Mouse (Mus musculus) gastrocnemius, adult 8-10 months (tissue): ENCODE measurements around the gene Mcu. TPM values are rescaled to one million over a fixed set of nuclear protein-coding genes. Genes with fewer than 3 reads are reported as not detected.

Source experiments
- DNase-seq, 2 experiments: peaks; one replicate each; pipeline ENCODE4 v3.0.0; 2022; ENCODE audit warnings: low spot score in 2 of 2
- total RNA-seq, 4 experiments: library from RNA; stranded (reverse); gene quantifications; 2 replicates each; pipeline ENCODE4 v1.2.4; 2022

Gene Mcu
- total RNA-seq, 4 experiments from 2014 or later = 37.1 to 42.2 (median 41.1) TPM

DNA sequence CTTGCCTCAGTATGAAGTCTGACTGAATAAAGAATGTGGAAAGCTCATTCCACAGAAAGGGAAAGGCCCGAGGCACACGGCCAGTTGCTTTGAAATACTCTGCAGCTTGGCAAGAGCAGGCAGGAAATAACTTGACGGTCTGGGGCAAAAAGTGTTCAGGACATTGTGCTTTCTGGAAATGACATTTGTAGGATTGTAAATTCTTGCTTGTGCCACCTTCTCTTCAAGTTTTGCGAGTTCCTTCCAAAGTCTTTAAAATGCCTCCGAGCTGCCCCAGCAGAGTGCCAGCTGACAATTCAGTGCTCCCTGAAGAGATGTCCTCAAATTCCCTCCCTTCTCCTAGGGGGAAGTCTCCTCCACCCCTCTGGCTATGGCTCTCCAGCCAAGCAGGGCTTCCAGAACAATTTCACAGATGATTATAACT lies 177.0 kb downstream of the Mcu start:
- DNase-seq = peak; percentile 39 to 51

DNA sequence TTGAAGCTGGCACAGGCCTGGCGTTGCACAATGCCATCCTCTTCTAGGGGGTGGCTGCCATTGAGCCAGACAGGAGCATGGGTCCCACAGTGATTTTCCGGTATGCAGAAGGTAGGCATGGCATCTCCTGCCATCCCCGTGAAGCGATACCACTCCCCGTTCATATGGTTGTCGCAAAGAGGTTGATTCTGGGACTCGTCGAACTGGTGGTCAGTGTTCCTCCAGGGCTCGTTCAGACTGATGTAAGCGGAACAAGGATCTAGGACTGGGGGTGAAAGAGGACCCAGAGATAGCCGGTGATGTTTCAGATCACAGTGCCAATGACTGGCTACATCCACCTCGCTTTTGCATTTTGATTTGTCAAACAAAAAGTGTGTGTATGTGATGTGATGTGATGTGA lies 177.8 kb downstream of the Mcu start:
- no peak for DNase-seq

DNA sequence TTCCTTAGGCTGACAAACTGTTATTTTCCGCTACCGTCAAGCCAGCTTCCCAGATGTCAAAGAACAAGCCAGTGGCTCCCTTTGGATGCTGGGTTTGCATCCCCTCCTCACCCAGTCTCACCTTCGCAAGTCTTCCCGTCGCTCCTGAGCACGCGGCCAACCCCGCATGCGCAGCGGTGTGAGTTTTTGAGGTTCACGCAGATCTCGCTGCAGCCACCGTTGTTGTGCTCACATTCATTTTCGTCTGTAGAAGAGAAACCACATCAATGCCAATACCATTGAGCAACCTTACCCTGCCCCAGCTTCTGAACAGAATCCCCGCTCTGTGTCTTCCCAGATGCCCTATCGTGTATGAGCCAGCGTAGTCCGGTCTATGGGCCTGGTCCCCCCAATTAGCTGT lies 180.7 kb downstream of the Mcu start:
- DNase-seq = no peak

DNA sequence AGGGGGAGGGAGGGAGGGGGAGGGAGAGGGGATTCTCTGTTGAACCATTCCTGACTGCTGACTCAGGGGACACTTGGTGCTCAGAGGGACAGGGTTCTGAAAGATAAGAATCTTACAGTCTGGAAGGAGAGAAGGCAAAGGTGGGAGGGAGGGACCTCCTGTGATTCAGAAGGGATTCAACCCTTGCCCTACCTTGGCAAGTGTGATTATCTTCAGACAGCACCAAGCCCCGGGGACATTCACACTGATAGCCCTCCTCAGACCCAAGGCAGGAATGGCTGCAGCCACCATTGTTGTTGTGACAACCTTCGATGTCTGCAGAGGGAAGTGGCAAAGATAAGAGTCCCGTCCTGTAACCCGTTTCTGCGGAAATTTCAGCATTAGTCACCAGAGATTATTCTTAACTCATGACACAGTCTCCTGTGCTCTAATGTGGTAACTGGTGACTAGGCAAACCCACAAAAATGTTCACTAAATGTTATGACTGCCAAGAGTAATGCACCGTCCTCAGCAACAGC lies 185.7 kb downstream of the Mcu start:
- no peak for DNase-seq

DNA sequence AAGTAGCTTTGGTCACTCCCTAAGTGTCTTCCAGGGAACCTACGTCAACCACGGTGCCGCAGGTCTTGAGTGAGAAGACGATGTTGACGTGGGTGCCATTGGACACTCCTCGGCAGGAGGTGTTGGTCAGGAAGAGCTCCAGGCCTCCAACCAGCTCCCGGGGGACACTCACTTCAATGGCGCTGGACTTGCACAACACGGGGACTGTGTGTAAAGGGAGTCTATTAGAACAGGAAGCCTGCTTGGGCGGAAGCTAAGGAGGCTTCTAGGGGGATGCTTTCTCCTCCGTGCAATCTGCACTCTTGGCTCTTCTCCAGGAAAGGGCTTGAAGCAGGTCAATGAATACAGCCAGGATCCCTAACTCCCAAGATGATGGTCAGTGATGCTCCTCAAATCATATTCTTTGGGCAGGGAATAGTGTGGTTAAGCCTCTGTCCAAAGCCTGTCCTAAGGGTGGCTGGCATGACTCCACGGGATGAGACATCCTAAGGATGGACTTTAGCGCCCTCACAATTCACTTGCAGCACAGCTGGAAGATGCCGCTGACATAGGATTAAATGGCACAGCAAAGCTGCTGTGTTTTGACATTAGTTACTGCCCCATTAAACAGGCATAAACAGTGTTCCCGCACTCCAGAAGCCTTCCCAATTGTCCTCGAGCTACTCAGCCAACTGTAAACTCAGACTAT lies 186.9 kb downstream of the Mcu start:
- no peak for DNase-seq

DNA sequence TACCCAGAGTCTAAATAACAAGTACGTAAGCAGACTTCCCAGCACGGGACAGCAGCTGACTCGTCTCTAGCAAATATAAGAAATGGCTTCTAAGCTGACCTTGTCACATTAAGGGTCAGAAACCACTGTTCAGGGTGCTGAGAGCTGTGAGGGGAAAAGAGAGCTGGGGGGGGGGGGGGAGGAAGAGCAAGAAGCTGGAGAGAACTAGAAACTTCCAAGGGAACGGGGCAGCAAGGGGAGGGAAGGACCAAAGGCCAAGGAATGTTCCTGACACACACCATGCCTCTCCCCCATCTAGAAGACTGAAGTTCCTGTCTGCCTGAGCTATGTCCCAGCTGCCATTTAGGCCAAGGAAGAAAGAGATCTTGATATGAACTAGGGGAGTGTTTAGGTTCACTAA lies 190.1 kb downstream of the Mcu start:
- DNase-seq = no peak

DNA sequence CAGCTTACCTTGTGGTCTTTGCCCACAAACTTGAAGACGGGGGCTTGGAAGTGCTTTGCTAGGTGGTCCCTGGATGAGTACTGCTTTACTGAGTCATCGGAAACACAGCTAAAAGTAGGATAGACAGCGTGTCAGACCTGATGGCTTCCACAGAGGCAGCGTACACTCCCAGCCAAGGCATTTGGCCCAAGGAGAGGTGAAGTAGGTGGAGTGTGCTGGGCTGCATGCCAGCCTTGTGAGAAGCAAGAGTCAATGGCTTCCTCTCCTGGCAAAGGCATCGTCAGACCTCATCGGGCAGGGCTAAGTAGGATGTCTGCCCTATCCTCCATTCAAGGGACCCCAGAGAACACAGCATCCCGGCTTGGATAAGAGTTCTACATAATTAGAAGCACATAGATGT lies 191.1 kb downstream of the Mcu start:
- DNase-seq = peak in 1 of 2 experiments; percentile 58

DNA sequence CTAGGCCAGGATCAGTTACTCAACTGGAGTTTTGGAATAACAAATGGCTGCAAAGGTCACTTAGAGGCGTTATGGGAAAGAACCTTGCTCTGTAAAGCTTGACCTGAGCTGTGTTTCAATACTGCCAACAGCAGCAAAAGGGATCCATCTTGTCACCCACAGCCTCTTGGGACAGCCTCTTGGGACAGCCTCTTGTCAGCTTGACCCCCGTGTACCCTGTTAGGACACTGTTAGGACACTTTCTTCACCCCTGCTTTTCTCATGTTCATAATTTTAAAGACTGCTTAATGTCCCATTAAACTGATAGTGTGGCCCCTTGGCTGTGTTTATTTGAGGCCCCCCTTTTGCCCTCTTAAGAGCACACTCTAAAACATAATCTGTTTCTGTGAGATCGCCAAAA lies 192.0 kb downstream of the Mcu start:
- no peak for DNase-seq

DNA sequence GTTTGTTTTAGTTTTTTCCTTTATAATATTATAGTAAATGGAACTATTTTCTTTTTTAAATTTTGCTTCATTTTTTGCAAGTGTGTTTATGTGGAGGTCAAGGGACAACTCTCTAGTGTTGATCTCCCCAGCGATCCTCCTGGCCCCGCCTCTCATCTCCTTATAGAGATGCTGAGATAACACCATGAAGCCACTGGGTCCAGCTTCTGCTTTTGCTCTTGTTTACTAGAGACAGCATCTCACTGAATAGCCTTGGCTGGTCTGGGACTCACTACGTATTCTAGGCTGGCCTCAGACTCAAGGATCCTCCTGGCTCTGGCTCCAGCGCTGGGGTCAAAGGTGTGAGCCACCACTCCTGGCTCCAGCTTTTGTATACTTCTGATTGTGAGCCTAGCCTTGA lies 197.0 kb downstream of the Mcu start:
- no peak for DNase-seq

DNA sequence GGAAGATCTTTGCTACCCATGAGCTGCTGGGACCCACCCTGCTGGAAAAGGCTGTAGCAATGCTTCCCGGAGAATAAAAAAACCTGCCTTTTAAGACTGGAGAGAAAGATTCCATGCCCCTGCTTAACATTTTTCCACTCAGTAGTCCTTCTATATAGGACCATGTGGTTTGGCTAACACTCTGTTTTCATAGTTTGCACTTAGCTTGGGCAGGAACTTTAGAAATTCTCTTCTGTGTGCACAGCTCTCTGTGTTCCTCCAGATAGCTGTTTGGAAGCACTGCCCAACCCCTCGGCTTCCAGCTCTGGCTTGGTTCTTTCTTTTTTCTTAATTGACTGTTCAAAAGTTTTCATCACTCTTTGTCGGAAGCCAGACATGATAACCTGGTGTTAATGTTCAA lies 199.9 kb downstream of the Mcu start:
- DNase-seq = no peak

DNA sequence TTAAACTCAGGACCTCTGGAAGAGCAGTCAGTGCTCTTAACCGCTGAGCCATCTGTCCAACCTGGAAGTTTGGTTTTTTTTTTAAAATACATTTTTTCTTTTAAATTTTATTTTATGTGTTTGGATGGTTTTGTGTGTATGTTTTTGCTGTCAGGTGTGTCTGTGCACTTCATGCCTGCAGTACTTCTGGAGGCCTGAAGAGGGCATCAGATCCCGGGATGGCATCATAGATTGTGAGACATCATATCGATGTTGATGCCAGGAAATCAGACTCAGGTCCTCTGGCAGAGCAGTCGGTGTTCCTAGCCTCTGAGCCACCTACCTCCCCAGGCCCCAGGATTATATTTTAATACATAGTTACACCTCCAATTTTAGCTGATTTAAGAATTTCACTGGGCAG lies 202.8 kb downstream of the Mcu start:
- DNase-seq = no peak

DNA sequence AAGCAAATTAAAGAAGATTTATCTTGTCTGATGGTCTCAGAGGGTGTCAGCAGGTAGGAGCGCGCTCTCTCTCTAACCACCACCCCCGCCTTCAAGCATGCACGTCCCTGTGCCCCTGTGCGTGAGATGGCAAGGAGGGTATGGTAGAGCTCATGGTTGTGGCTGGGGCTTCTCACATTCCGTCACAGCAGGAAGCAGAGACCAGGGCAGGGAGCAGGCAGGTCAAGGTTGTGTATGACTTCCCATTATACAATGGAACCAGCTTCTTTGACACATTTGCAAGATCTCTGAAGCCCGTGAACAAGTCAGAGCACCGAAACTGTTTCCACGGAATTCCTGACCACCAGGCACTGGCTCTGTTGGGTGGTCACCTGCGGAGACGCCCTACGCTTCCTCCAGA lies 206.2 kb downstream of the Mcu start:
- DNase-seq = no peak

DNA sequence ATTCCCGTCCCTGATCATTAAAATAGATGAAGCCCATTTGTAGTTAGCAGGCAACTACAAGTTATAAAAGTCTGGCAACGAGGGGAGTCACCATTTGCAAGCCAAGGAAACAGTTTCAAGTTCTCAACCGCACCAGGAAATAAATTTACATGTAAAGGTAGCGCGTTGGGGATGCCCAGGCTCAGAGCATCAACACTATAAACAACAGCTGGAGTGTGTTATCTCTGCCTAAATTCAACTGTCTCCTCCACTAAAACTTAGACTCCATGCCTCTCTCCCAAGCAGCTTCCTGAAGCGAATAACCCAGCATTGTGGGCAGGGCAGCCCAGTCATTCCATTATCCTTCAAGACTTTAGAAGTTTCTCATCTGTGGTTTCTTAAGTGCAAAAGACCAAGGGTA lies 208.0 kb downstream of the Mcu start:
- no peak for DNase-seq

DNA sequence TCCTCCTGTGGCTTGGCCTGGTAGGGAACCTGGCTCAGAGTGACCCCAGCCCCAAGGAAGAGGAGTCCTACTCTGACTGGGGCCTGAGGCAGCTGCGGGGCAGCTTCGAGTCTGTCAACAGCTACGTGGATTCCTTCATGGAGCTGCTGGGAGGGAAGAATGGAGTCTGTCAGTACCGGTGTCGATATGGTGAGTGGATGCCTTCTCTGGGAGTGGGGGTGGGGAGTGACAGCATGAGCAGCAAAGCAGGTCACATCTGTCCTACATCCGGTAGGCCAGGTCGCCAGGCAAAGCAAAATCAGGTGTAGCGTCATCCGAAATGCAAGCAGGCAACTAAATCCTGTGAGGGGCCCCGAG lies 212.7 kb downstream of the Mcu start:
- no peak for DNase-seq

DNA sequence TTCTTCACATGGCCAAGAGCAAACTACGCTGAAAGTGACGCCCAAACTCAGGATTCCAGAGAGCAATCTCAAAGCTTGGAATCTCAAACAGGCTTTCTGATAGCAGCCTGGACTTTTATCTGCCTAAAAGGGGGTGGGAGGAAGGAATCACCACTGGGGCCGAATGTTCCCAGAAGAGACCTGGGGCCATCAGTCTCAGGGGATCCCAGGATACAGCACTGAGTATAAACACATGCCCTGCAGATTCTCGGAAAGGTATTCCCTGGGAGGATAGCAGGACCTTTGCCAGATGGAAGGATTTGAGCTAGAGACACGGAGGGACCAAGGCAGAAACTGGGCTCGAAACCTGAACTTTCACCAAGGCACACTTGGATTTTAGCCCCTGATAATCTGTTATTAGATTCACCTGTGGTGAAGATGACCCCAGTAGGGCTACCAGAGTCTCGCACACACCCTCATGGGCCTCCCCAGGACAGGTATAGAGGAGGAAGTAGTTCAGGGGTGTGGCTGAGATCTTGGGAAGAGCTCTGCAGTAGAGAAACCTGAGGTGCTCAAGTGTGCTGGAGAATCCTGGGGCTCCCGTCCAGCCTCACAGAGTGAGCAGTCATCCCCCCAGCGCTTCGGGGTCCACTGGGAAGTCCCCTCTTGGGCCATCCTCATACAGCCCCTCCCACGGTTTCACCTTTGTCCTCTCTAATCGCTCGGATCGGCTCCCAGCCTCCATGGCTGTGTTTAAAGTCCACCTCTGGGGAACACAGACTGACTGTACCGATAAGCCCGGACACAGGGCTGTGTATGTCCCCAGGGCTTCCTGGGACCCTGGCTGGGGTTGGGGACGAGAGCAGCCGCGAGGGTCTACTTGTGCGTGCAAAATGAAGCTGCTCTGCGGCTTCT lies 213.3 kb downstream of the Mcu start, which contains the start of gene Pla2g12b:
Gene Pla2g12b (plus strand): TSS at position 762 of the 894 bp plus-strand sequence.
- DNase-seq = no peak

Other genes starting within 250 kb of the Mcu start
- gene Gm10273, start 221.1 kb downstream of the Mcu start, total RNA-seq = 100 to 1,000 TPM; 116 to 196 (median 125) TPM
- gene Pla2g12b, start 213.0 kb downstream of the Mcu start, total RNA-seq = not detected
- not detected for gene Oit3, start 174.9 kb downstream of the Mcu start, total RNA-seq
- not detected for gene Gm10322, start 629 bp downstream of the Mcu start, total RNA-seq
- gene Micu1, start 85.8 kb upstream of the Mcu start, total RNA-seq = 10 to 100 TPM; 50.7 to 57.9 (median 55.4) TPM